Mouse (Mus musculus) forebrain, embryonic 10.5 days (tissue): ENCODE data around the gene Armc12. TPM values are rescaled to one million over a fixed set of nuclear protein-coding genes. Genes with fewer than 3 reads are reported as not detected.

ENCODE experiments used
- DNase-seq: peaks from one replicate; pipeline ENCODE4 v3.0.0-alpha.2; 2017; ENCODE audit warnings: low spot score; ENCODE audit errors: extremely low spot score
- H3K27ac ChIP-seq: fragments of 300-500 bp; sonication (generic); 2 replicates; pipeline ENCODE4 v1.5.1; 2016; ENCODE audit warnings: mild to moderate bottlenecking
- H3K27me3 ChIP-seq: fragments of 300-500 bp; sonication (generic); 2 replicates; pipeline ENCODE4 v1.6.1; 2016; ENCODE audit warnings: mild to moderate bottlenecking; ENCODE audit not compliant: poor library complexity, severe bottlenecking
- H3K36me3 ChIP-seq: fragments of 300-500 bp; sonication (generic); replicated peaks from 2 replicates; pipeline ENCODE4 v1.6.1; 2016; ENCODE audit warnings: mild to moderate bottlenecking, moderate library complexity
- H3K4me1 ChIP-seq: fragments of 300-500 bp; sonication (generic); 2 replicates; pipeline ENCODE4 v1.6.1; 2016
- H3K4me3 ChIP-seq: fragments of 300-500 bp; sonication (generic); 2 replicates; pipeline ENCODE4 v1.5.1; 2016; ENCODE audit warnings: mild to moderate bottlenecking, moderate library complexity
- H3K9me3 ChIP-seq: fragments of 300-500 bp; sonication (generic); 2 replicates; pipeline ENCODE4 v1.6.1; 2016; ENCODE audit warnings: mild to moderate bottlenecking, moderate library complexity
- WGBS: fragments of 180-500 bp; shearing (Covaris S2); methylation state at CpG from one replicate; pipeline ENCODE4 v1.1.7; 2016; 5-methylcytosine and 5-hydroxymethylcytosine counted together
- microRNA-seq: library from miRNA; unstranded; fragments of <30 nt; microRNA quantifications from one replicate; pipeline ENCODE4, GENCODE M21; 2017
- polyA plus RNA-seq: library from polyadenylated mRNA; unstranded; fragments of >200 nt; fragmentation: Nextera tagmentation; extraction: Ambion mirVana; gene quantifications from 2 replicates; pipeline ENCODE4 v1.2.1, GENCODE M21; 2016

Gene Armc12
- polyA plus RNA-seq, 1 experiment from 2014 or later: not detected

DNA sequence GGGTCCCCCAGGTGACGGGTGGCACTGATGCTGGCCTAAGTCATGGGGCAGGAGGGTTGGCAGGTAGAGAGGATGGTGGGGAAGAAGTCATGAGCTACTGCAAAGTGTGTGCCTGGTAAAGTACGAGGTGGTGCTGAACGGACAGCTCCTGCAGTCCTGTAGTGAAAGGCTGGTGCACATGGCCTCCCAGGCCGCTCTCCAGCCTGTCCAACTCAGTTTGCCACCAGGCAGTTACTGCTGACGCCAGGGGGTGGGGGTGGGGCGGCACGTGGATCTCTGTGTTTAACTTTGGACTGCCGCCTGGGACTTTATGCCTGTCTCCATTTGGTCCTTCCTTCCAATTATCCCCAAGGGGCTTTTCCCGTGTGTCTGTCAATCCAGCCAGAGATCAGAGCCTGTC is 49.8 kb downstream of the Armc12 start:
- Histone ChIP-seq H3K27me3 (no peaks in the 10 kb centered on the region), H3K36me3 (no peaks in the 10 kb centered on the region), H3K27ac (no peak overlapping the region), H3K4me1 (peaks cover 15% of the 10 kb centered on the region), H3K4me3 (no peak overlapping the region), H3K9me3 (no peaks in the 10 kb centered on the region)
- DNase-seq: peak; percentile 65
- 6% methylated on average over 9 of the region's 9 CpGs for WGBS

DNA sequence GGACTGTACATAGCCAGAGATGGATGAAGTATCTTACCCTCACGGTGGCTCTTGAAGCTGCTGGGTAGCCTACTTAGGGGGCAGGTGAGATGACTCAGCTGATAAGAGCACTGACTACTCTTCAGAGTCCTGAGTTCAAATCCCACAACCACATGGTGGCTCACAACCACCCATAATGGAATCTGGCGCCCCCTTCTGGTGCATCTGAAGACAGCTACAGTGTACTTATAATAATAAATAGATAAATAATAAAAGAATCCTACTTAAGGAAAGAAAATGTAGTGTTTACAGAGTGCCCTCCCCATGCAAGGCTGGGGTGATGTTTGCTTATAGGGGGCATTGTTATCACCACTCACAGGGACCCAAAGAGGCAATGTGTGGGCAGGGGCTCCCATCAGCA is 50.5 kb downstream of the Armc12 start:
- Histone ChIP-seq H3K36me3 (no peaks in the 10 kb centered on the region), H3K4me1 (peaks cover 8% of the 10 kb centered on the region; the same call in 1 of the 2 replicates), H3K27me3 (no peaks in the 10 kb centered on the region), H3K4me3 (no peak overlapping the region), H3K9me3 (no peaks in the 10 kb centered on the region), H3K27ac (no peak overlapping the region)
- WGBS: 68% methylated on average over 2 of the region's 2 CpGs
- DNase-seq: no peak

DNA sequence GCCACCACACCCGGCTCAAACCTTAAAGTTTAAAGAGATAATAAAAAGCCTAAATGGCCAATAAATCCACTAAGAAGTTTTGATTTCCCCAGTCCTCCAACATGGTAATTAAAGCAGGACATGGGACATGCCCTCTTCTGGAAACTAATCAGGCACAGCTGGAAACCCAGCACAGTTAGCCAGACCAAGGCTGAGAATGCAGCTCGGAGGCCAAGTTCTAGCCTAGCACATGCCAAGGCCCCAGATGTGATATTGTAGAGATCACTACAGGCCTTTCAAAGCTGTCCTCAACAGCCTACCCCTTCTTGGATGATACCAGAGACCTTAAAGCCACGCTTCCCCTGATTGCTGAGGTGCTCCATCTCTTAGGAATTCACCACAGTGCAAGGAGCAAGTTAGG is 55.9 kb downstream of the Armc12 start:
- 88% methylated on average over 3 of the region's 3 CpGs for WGBS
- Histone ChIP-seq H3K27me3 (no peaks in the 10 kb centered on the region), H3K4me1 (no peaks in the 10 kb centered on the region), H3K4me3 (no peak overlapping the region), H3K9me3 (no peaks in the 10 kb centered on the region), H3K36me3 (peaks cover 50% of the 10 kb centered on the region), H3K27ac (no peak overlapping the region)
- no peak for DNase-seq

DNA sequence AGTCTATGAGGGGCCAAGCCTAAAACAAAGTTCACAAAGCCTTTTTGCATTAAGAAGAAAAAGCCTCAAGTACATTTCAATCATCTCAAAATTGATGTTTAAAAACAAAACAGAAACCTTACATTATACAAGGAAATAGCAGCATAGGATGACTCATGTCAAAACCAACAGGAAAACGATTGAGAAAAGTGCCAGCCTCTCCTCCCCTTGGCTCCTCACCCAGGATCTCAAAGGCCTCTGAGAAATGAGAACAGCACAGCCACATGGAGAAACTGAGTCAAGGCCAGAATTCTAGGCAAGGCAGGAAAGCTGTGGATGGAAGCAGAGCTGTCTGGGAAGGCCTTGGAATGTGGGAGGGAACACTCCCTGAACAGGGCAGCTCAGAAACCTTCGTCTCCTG is 58.0 kb downstream of the Armc12 start:
- no peak overlapping the region for H3K27ac ChIP-seq
- no peak for DNase-seq
- 79% methylated on average over 2 of the region's 2 CpGs for WGBS

More for the DNA sequence above, 58.0 kb downstream of the Armc12 start:
- Histone ChIP-seq H3K27me3 (no peaks in the 10 kb centered on the region), H3K4me3 (no peak overlapping the region), H3K4me1 (no peaks in the 10 kb centered on the region), H3K9me3 (no peaks in the 10 kb centered on the region), H3K36me3 (peaks cover 70% of the 10 kb centered on the region)

Small RNA genes within 50 kb of the gene (microRNA-seq; reads per million reads assigned to microRNA genes)
- not detected for gene Gm25195
- not detected for gene Mir6969

Other genes starting within 250 kb of the Armc12 start
- 31.6 and 32.5 TPM in 2 replicates for gene Fance, start 217.3 kb upstream of the Armc12 start, polyA plus RNA-seq
- gene Rpl10a, start 202.3 kb upstream of the Armc12 start, polyA plus RNA-seq: 511 and 540 TPM in 2 replicates
- 5.2 and 5.5 TPM in 2 replicates for gene Tead3, start 180.0 kb upstream of the Armc12 start, polyA plus RNA-seq
- gene Tulp1, start 165.6 kb upstream of the Armc12 start, polyA plus RNA-seq: 3.5 and 3.8 TPM in 2 replicates
- 31.7 and 33.5 TPM in 2 replicates for gene Fkbp5, start 13.3 kb upstream of the Armc12 start, polyA plus RNA-seq
- not detected in 2 replicates for gene Clpsl2, start 18.6 kb downstream of the Armc12 start, polyA plus RNA-seq
- not detected in 2 replicates for gene Clps, start 30.0 kb downstream of the Armc12 start, polyA plus RNA-seq
- 0.41 and 0.45 TPM in 2 replicates for gene Lhfpl5, start 44.8 kb downstream of the Armc12 start, polyA plus RNA-seq
- 128 and 135 TPM in 2 replicates for gene Srpk1, start 91.9 kb downstream of the Armc12 start, polyA plus RNA-seq
- 0.50 and 0.58 TPM in 2 replicates for gene Slc26a8, start 159.4 kb downstream of the Armc12 start, polyA plus RNA-seq
- 41.2 and 42.2 TPM in 2 replicates for gene Mapk14, start 160.5 kb downstream of the Armc12 start, polyA plus RNA-seq
- gene AC170998.1, start 195.3 kb downstream of the Armc12 start, polyA plus RNA-seq: 2.6 and 4.3 TPM in 2 replicates
- 8.4 and 8.7 TPM in 2 replicates for gene Mapk13, start 238.5 kb downstream of the Armc12 start, polyA plus RNA-seq